Mouse (Mus musculus): ENCODE measurements around the gene Slc9a1. TPM values are rescaled to one million over a fixed set of nuclear protein-coding genes. Genes with fewer than 3 reads are reported as not detected.
A peak's percentile ranks its signal among the peaks of the same experiment; 100 is the strongest.

The Slc9a1 gene
- polyA plus RNA-seq, 1 experiment, result 70.6 TPM

GRCm38 (mm10) chr4:133387053-133387452, 17.5 kb downstream of the Slc9a1 start:
- no peak for TF ChIP-seq GATA1 (IDR thresholded peaks at IDR 0.05; ENCODE audit: low read length)

- no peak for TF ChIP-seq GATA1 (IDR thresholded peaks at IDR 0.05; ENCODE audit: low read length)
Observed at GRCm38 (mm10) chr4:133388781-133389552, 19.5 kb downstream of the Slc9a1 start.

- TF ChIP-seq GATA1 (IDR thresholded peaks at IDR 0.05; ENCODE audit: low read length), result peak; percentile 79
Observed at GRCm38 (mm10) chr4:133390042-133390441, 20.5 kb downstream of the Slc9a1 start.

- TF ChIP-seq GATA1 (IDR thresholded peaks at IDR 0.05; ENCODE audit: low read length), result no peak
Observed at GRCm38 (mm10) chr4:133390585-133390984, 21.1 kb downstream of the Slc9a1 start.

GRCm38 (mm10) chr4:133391185-133392040, 21.9 kb downstream of the Slc9a1 start:
- TF ChIP-seq GATA1 (IDR thresholded peaks at IDR 0.05; ENCODE audit: low read length), result no peak

GRCm38 (mm10) chr4:133394981-133395573, 25.6 kb downstream of the Slc9a1 start:
- TF ChIP-seq GATA1 (IDR thresholded peaks at IDR 0.05; ENCODE audit: low read length), result no peak

GRCm38 (mm10) chr4:133396079-133396478, 26.6 kb downstream of the Slc9a1 start:
- TF ChIP-seq GATA1 (IDR thresholded peaks at IDR 0.05; ENCODE audit: low read length), result no peak

GRCm38 (mm10) chr4:133397299-133397698, 27.8 kb downstream of the Slc9a1 start:
- TF ChIP-seq GATA1 (IDR thresholded peaks at IDR 0.05; ENCODE audit: low read length), result no peak

- no peak for TF ChIP-seq GATA1 (IDR thresholded peaks at IDR 0.05; ENCODE audit: low read length)
Observed at GRCm38 (mm10) chr4:133397961-133398360, 28.5 kb downstream of the Slc9a1 start.

- TF ChIP-seq GATA1 (IDR thresholded peaks at IDR 0.05; ENCODE audit: low read length), result no peak
Observed at GRCm38 (mm10) chr4:133398619-133399018, 29.1 kb downstream of the Slc9a1 start.

GRCm38 (mm10) chr4:133399509-133399908, 30.0 kb downstream of the Slc9a1 start:
- TF ChIP-seq GATA1 (IDR thresholded peaks at IDR 0.05; ENCODE audit: low read length), result no peak

- no peak for TF ChIP-seq GATA1 (IDR thresholded peaks at IDR 0.05; ENCODE audit: low read length)
Observed at GRCm38 (mm10) chr4:133400098-133400497, 30.6 kb downstream of the Slc9a1 start.

GRCm38 (mm10) chr4:133402011-133402410, 32.5 kb downstream of the Slc9a1 start:
- no peak for TF ChIP-seq GATA1 (IDR thresholded peaks at IDR 0.05; ENCODE audit: low read length)

GRCm38 (mm10) chr4:133403611-133404228, 34.2 kb downstream of the Slc9a1 start:
- TF ChIP-seq GATA1 (IDR thresholded peaks at IDR 0.05; ENCODE audit: low read length), result no peak

- TF ChIP-seq GATA1 (IDR thresholded peaks at IDR 0.05; ENCODE audit: low read length), result no peak
Observed at GRCm38 (mm10) chr4:133404256-133404655, 34.8 kb downstream of the Slc9a1 start.

Measured in G1E-ER4 (cell line).